Mouse (Mus musculus): ENCODE measurements around the gene Car10. TPM values are rescaled to one million over a fixed set of nuclear protein-coding genes. Genes with fewer than 3 reads are reported as not detected.

The Car10 gene
- total and polyA plus RNA-seq, 3 experiments, result not detected

DNA sequence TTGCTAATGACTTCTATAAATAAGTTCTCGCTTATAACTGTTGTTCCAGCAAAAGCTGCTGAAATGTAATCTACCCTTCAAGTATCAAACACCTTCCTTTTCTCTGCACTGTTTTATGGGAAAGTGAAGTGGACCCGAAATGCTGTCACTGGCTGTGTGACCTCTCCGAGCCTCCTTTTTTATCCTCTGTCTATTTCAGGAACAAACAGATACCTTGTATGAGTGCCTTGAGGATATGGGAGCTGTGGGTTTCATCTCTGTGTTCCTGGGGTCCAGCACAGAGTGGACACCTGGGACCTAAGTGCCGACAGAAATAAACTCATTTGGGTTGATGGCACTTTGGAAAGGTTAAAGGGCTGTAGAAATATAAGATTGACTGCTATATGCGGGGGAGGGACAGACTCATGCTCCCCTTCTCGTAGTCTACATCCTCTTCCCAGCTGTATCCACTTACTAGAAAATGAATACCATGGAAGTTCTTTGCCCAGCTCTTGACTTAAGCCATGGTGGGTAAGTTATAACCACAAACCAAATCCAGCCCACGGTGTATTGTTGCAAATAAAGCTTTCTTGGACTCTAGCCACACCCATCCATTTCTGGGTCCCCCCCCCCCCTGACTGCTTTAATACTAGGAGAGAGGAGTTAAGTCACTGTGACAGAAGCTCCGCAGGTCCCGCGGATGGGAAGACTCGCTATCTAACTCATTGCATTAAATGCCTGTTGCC, 474.3 kb downstream of the Car10 start:
- TF ChIP-seq UBTF (IDR thresholded peaks at IDR 0.05; ENCODE audit: borderline replicate concordance, insufficient read depth, low read depth, low read length), result no peak
- no peak for TF ChIP-seq RAD21 (IDR thresholded peaks at IDR 0.05; ENCODE audit: low read depth, low read length)
- no peak for TF ChIP-seq ELF1 (IDR thresholded peaks at IDR 0.05; ENCODE audit: low read depth, low read length)
- TF ChIP-seq CHD2 (IDR thresholded peaks at IDR 0.05; ENCODE audit: low read length), result no peak
- TF ChIP-seq ETS1 (IDR thresholded peaks at IDR 0.05; ENCODE audit: low read depth, low read length), result no peak
- no peak for TF ChIP-seq MAX (IDR thresholded peaks at IDR 0.05; ENCODE audit: low read length)
- no peak for TF ChIP-seq MAZ (IDR thresholded peaks at IDR 0.05; ENCODE audit: low read depth, low read length)
- TF ChIP-seq ZNF384 (IDR thresholded peaks at IDR 0.05; ENCODE audit: low read depth, low read length), result no peak
- TF ChIP-seq SIN3A (IDR thresholded peaks at IDR 0.05; ENCODE audit: low read length), result no peak
- TF ChIP-seq MXI1 (IDR thresholded peaks at IDR 0.05; ENCODE audit: low read depth, low read length), result no peak
- TF ChIP-seq TCF12 (IDR thresholded peaks at IDR 0.05; ENCODE audit: low read depth, low read length), result no peak
- no peak for TF ChIP-seq ZMIZ1 (IDR thresholded peaks at IDR 0.05; ENCODE audit: low read depth, low read length)
- no peak for TF ChIP-seq POLR2AphosphoS5 (IDR thresholded peaks at IDR 0.05; ENCODE audit: borderline replicate concordance, low read depth, low read length)
- TF ChIP-seq MEF2A (IDR thresholded peaks at IDR 0.05; ENCODE audit: extremely low read depth, insufficient replicate concordance, low read depth, low read length, poor library complexity, severe bottlenecking), result no peak
- H3K27me3 ChIP-seq (ENCODE audit: control insufficient read depth in 1 of 2, insufficient read depth in 2 of 2, low read length in 2 of 2), result no peaks in the 10 kb centered on the region
- no peaks in the 10 kb centered on the region for H3K4me1 ChIP-seq (ENCODE audit: control insufficient read depth in 1 of 2, insufficient read depth in 2 of 2, low read length in 2 of 2)
- H3K9ac ChIP-seq (ENCODE audit: control insufficient read depth, low read depth, low read length, poor library complexity, severe bottlenecking), result no peak overlapping the region
- no peak for DNase-seq (ENCODE audit: low read depth, low spot score)
- H3K27ac ChIP-seq (ENCODE audit: control insufficient read depth, low read depth, low read length), result no peak overlapping the region
- H3K9me3 ChIP-seq (replicated peaks; ENCODE audit: insufficient read depth, low read length), result no peaks in the 10 kb centered on the region
- no peaks in the 10 kb centered on the region for H3K79me2 ChIP-seq (ENCODE audit: control insufficient read depth, insufficient read depth, low read length, poor library complexity)
- no peaks in the 10 kb centered on the region for H3K36me3 ChIP-seq (ENCODE audit: control insufficient read depth in 1 of 2, insufficient read depth in 2 of 2, low read length in 2 of 2)
- H3K4me3 ChIP-seq (ENCODE audit: control insufficient read depth in 1 of 2, insufficient read depth in 1 of 2, low read depth in 2 of 2, low read length in 2 of 2), result no peak overlapping the region

- Histone ChIP-seq H3K4me1 (ENCODE audit: control insufficient read depth in 1 of 2, insufficient read depth in 2 of 2, low read length in 2 of 2) (no peaks in the 10 kb centered on the region), H3K27me3 (ENCODE audit: control insufficient read depth in 1 of 2, insufficient read depth in 2 of 2, low read length in 2 of 2) (no peaks in the 10 kb centered on the region), H3K4me3 (ENCODE audit: control insufficient read depth in 1 of 2, insufficient read depth in 1 of 2, low read depth in 2 of 2, low read length in 2 of 2) (no peak overlapping the region), H3K79me2 (ENCODE audit: control insufficient read depth, insufficient read depth, low read length, poor library complexity) (no peaks in the 10 kb centered on the region), H3K9ac (ENCODE audit: control insufficient read depth, low read depth, low read length, poor library complexity, severe bottlenecking) (no peak overlapping the region), H3K27ac (ENCODE audit: control insufficient read depth, low read depth, low read length) (no peak overlapping the region), H3K36me3 (ENCODE audit: control insufficient read depth in 1 of 2, insufficient read depth in 2 of 2, low read length in 2 of 2) (no peaks in the 10 kb centered on the region), H3K9me3 (replicated peaks; ENCODE audit: insufficient read depth, low read length) (no peaks in the 10 kb centered on the region)
- TF ChIP-seq MYB (IDR thresholded peaks at IDR 0.05; ENCODE audit: low read depth, low read length), result no peak
- TF ChIP-seq CHD2 (IDR thresholded peaks at IDR 0.05; ENCODE audit: low read length), result no peak
- no peak for TF ChIP-seq RCOR1 (IDR thresholded peaks at IDR 0.05; ENCODE audit: low read depth, low read length)
- no peak for TF ChIP-seq TBP (IDR thresholded peaks at IDR 0.05; ENCODE audit: low read depth, low read length)
- no peak for TF ChIP-seq MXI1 (IDR thresholded peaks at IDR 0.05; ENCODE audit: low read depth, low read length)
- TF ChIP-seq MEF2A (IDR thresholded peaks at IDR 0.05; ENCODE audit: extremely low read depth, insufficient replicate concordance, low read depth, low read length, poor library complexity, severe bottlenecking), result no peak
- TF ChIP-seq GATA1 (IDR thresholded peaks at IDR 0.05; ENCODE audit: low read depth, low read length), result no peak
- DNase-seq (ENCODE audit: low read depth, low spot score), result no peak
Measured at GRCm38 (mm10) chr11:93577441-93577840, 479.6 kb downstream of the Car10 start.

All from MEL (cell line).